Mouse (Mus musculus) CH12.LX (cell line): ENCODE measurements at regions not wholly inside any gene's neighbourhood (a gene's known extent, or its start where the extent isn't known, plus 50 kb on each side); places are given as distances from the start of the nearest gene placed in this dataset.

Experiments used
- DNase-seq: peaks from one replicate; pipeline ENCODE4 v3.0.0-alpha.2; 2013; ENCODE audit errors: extremely low read depth
- H3K27ac ChIP-seq: 2 replicates; pipeline ENCODE4 v1.5.1; 2012; ENCODE audit warnings: low read depth, mild to moderate bottlenecking, control low read depth, moderate library complexity; ENCODE audit not compliant: insufficient read depth
- H3K27me3 ChIP-seq: replicated peaks from 2 replicates; pipeline ENCODE3; 2012; ENCODE audit warnings: inconsistent platforms
- H3K36me3 ChIP-seq, 2 experiments: replicated peaks in 1 of 2; 2 replicates each; pipeline versions ENCODE3 to v1.6.1; 2012; ENCODE audit warnings: inconsistent platforms in 1 of 2, low read length in 1 of 2, mild to moderate bottlenecking in 1 of 2, mixed read lengths in 1 of 2, moderate library complexity in 1 of 2; ENCODE audit not compliant: control insufficient read depth in 1 of 2, insufficient read depth in 1 of 2
- H3K4me1 ChIP-seq, 2 experiments: 2 replicates each; pipeline ENCODE4 v1.6.1; 2012; ENCODE audit warnings: inconsistent platforms in 1 of 2, moderate library complexity in 1 of 2; ENCODE audit not compliant: insufficient read depth in 2 of 2, control insufficient read depth in 1 of 2
- H3K4me2 ChIP-seq: 2 replicates; pipeline ENCODE4 v1.6.1; 2012; ENCODE audit warnings: low read depth, mild to moderate bottlenecking, control low read depth; ENCODE audit not compliant: poor library complexity, insufficient read depth, severe bottlenecking
- H3K4me3 ChIP-seq, 3 experiments: fragments of 150-350 bp in 1 of 3; sonication (generic) in 1 of 3; replicated peaks in 1 of 3; 2 replicates each; pipeline versions ENCODE3 to v1.5.1; 2011 to 2012; ENCODE audit warnings: low read depth in 2 of 3, low read length in 2 of 3, mild to moderate bottlenecking in 2 of 3, moderate library complexity in 2 of 3, control low read depth in 1 of 3, improper control_type of control experiment in 1 of 3, inconsistent platforms in 1 of 3, mixed read lengths in 1 of 3; ENCODE audit not compliant: poor library complexity in 1 of 3
- H3K79me2 ChIP-seq: replicated peaks from 2 replicates; pipeline ENCODE4 v1.6.1; 2012; ENCODE audit warnings: mild to moderate bottlenecking, moderate library complexity; ENCODE audit not compliant: control insufficient read depth, poor library complexity, insufficient read depth, severe bottlenecking; ENCODE audit errors: extremely low read depth
- H3K9ac ChIP-seq: 2 replicates; pipeline ENCODE4 v1.6.1; 2012; ENCODE audit warnings: low read depth, mild to moderate bottlenecking, control low read depth, moderate library complexity; ENCODE audit not compliant: insufficient read depth
- H3K9me3 ChIP-seq: replicated peaks from 2 replicates; pipeline ENCODE3; 2012; ENCODE audit warnings: low read length, inconsistent platforms, mixed read lengths
- POLR2A ChIP-seq: IDR thresholded peaks from 2 replicates; pipeline ENCODE4 v1.6.1; 2011; ENCODE audit warnings: low read depth, mild to moderate bottlenecking, improper control_type of control experiment, low read length
- dilution Hi-C: fragments of 300-500 bp; cut with MboI; formaldehyde crosslinking; loops from 2 replicates; pipeline ENCODE4 v1.14.3; 2020; ENCODE audit warnings: low sequenced_read_pairs; ENCODE audit not compliant: extremely low pct_unique_long_range_greater_than_20kb, extremely low pct_ligation_motif_present
- in situ Hi-C: fragments of 300-500 bp; cut with MboI; formaldehyde crosslinking; loops from 3 replicates; pipeline ENCODE4 v1.14.3; 2019; ENCODE audit warnings: low sequenced_read_pairs, low pct_ligation_motif_present, low pct_unique_long_range_greater_than_20kb, mixed read lengths

GRCm38 (mm10) chr16:13054956-13055355, 54.5 kb upstream of the Ercc4 start:
- H3K9me3 ChIP-seq: peaks cover under 1% of the 10 kb centered on the region
- in situ Hi-C loops: no loop called here

More at GRCm38 (mm10) chr16:13054956-13055355, 54.5 kb upstream of the Ercc4 start:
- no peaks in the 10 kb centered on the region for H3K36me3 ChIP-seq
- H3K27me3 ChIP-seq: peaks cover 8% of the 10 kb centered on the region
- H3K79me2 ChIP-seq: no peaks in the 10 kb centered on the region
- H3K4me3 ChIP-seq: no peak overlapping the region
- no peak overlapping the region for H3K4me2 ChIP-seq
- no peak overlapping the region for H3K9ac ChIP-seq
- H3K4me1 ChIP-seq: no peaks in the 10 kb centered on the region
- no peak for DNase-seq
- dilution Hi-C loops: no loop called here
- H3K27ac ChIP-seq: no peak overlapping the region
- no peak for TF ChIP-seq POLR2A
- TF ChIP-seq, all 38 proteins: peak for 0
